Mouse (Mus musculus): Measurements from ENCODE around the gene Prkar1b. TPM values are rescaled to one million over a fixed set of nuclear protein-coding genes. Genes with fewer than 3 reads are reported as not detected.

Gene Prkar1b
- total and polyA plus RNA-seq, 2 experiments from 2014 or later: 397 to 415 TPM

- Histone ChIP-seq H3K4me3 (ENCODE audit: low read depth, low read length) (no peak overlapping the region), H3K27me3 (ENCODE audit: insufficient read depth, low read length) (no peaks in the 10 kb centered on the region), H3K4me1 (ENCODE audit: insufficient read depth, low read length) (no peaks in the 10 kb centered on the region), H3K9ac (replicated peaks; ENCODE audit: low read length, poor library complexity, severe bottlenecking) (no peak overlapping the region), H3K27ac (ENCODE audit: low read depth, low read length) (no peak overlapping the region), H3K9me3 (ENCODE audit: low read length) (no peaks in the 10 kb centered on the region), H3K4me2 (ENCODE audit: low read depth, low read length, poor library complexity, severe bottlenecking) (no peak overlapping the region), H3K36me3 (ENCODE audit: insufficient read depth, low read length) (no peaks in the 10 kb centered on the region)
- DNase-seq (ENCODE audit: low spot score) (peak; percentile 49), ATAC-seq (ENCODE audit: low FRiP score) (no peak)
- TF ChIP-seq CTCF (IDR thresholded peaks at IDR 0.05): no peak
- 83% methylated on average over 5 of the region's 5 CpGs for WGBS
These were observed 8.5 kb downstream of the Prkar1b start for GRCm38 (mm10) chr5:139141326-139141725.

DNA sequence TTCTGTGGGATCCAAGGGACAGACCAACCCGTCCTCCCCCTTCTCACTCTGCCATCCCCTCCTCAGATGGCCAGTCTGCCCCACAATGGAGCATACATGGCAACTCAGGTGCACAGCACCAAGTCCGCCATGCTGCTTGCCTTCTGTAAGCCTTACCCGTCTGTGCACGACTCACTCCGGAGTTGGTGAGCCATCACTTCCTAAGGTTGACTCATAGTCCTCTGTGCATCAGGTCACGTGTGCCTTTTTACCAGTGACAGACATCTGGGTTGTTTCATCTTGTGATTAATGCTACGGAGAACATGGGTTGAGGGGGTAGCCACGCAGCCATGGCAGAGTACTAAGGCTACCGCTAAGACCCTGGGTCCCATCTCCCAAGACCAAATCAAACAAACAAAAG lies 9.2 kb downstream of the Prkar1b start:
- no peaks in the 10 kb centered on the region for H3K36me3 ChIP-seq (ENCODE audit: insufficient read depth, low read length)
- no peaks in the 10 kb centered on the region for H3K9me3 ChIP-seq (ENCODE audit: low read length)
- no peak overlapping the region for H3K27ac ChIP-seq (ENCODE audit: low read depth, low read length)
- H3K27me3 ChIP-seq (ENCODE audit: insufficient read depth, low read length): no peaks in the 10 kb centered on the region
- H3K4me3 ChIP-seq (ENCODE audit: low read depth, low read length): no peak overlapping the region
- H3K9ac ChIP-seq (replicated peaks; ENCODE audit: low read length, poor library complexity, severe bottlenecking): no peak overlapping the region
- no peak overlapping the region for H3K4me2 ChIP-seq (ENCODE audit: low read depth, low read length, poor library complexity, severe bottlenecking)
- DNase-seq (ENCODE audit: low spot score): no peak
- WGBS: 87% methylated on average over 9 of the region's 9 CpGs
- ATAC-seq (ENCODE audit: low FRiP score): no peak
- no peaks in the 10 kb centered on the region for H3K4me1 ChIP-seq (ENCODE audit: insufficient read depth, low read length)
- TF ChIP-seq CTCF (IDR thresholded peaks at IDR 0.05): no peak

DNA sequence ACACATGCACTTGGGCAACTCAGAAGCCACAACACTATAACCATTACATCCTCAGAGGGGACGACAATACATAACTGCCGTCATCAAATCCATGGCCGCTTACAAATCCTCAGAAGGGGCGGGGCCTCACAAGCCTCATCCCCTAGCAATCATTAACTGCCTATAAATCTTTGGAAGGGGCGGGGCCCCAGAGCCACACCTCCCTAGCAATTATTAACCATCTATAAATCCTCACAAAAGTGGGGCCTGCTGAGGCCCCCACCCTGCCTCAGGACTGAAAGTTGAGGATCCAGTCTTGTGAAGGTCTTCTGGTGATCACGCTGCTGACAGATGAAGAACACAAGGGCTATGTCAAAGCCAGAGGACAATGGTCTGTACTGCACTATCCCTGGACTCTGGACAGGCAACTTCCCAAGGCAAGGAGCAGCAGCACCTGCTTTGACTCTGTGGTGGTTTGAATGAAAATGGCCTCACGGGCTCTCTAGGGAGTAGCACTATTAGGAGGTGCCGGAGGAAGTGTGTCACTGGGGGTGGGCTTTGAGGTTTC lies 10.8 kb downstream of the Prkar1b start:
- H3K36me3 ChIP-seq (ENCODE audit: insufficient read depth, low read length): no peaks in the 10 kb centered on the region
- ATAC-seq (ENCODE audit: low FRiP score) (no peak), DNase-seq (ENCODE audit: low spot score) (no peak)
- no peaks in the 10 kb centered on the region for H3K4me1 ChIP-seq (ENCODE audit: insufficient read depth, low read length)
- no peak overlapping the region for H3K4me2 ChIP-seq (ENCODE audit: low read depth, low read length, poor library complexity, severe bottlenecking)
- no peaks in the 10 kb centered on the region for H3K27me3 ChIP-seq (ENCODE audit: insufficient read depth, low read length)
- TF ChIP-seq CTCF (IDR thresholded peaks at IDR 0.05): no peak
- no peak overlapping the region for H3K9ac ChIP-seq (replicated peaks; ENCODE audit: low read length, poor library complexity, severe bottlenecking)
- WGBS: 86% methylated on average over 8 of the region's 8 CpGs
- H3K9me3 ChIP-seq (ENCODE audit: low read length): no peaks in the 10 kb centered on the region
- no peak overlapping the region for H3K27ac ChIP-seq (ENCODE audit: low read depth, low read length)
- H3K4me3 ChIP-seq (ENCODE audit: low read depth, low read length): no peak overlapping the region

DNA sequence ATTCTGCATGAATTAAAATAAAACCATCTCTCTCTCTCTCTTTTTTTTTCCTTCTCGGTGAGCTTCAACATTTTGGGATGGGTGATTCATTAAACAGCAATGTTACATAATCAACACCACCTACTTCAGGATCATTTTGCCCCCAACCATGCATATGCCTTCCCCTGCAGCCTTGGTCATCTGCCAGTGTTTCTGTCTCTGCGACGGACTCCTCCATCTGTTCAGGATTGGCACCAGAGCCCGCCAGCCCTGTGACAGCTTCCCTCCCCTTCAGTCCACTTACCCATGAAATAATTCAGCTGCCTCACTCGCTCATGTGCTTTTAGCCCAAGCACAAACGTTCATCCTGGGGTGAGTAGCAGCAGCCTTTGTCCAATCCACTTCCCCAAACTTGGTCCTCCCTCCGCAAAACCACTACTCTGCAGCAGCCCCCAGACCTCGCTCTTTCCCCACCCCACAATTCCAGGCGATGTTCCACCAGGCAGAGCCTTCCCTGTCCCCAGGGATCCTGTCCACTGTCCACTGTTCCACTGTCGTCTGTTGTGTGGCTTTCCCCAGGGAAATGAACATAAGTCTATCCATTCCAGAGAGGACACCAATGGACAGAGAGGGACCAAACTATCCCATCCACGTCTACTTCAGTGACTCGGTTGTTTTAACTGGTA lies 11.4 kb downstream of the Prkar1b start:
- H3K4me2 ChIP-seq (ENCODE audit: low read depth, low read length, poor library complexity, severe bottlenecking): no peak overlapping the region
- H3K36me3 ChIP-seq (ENCODE audit: insufficient read depth, low read length): no peaks in the 10 kb centered on the region
- no peak for TF ChIP-seq CTCF (IDR thresholded peaks at IDR 0.05)
- no peaks in the 10 kb centered on the region for H3K9me3 ChIP-seq (ENCODE audit: low read length)
- no peaks in the 10 kb centered on the region for H3K4me1 ChIP-seq (ENCODE audit: insufficient read depth, low read length)
- no peak overlapping the region for H3K4me3 ChIP-seq (ENCODE audit: low read depth, low read length)
- 62% methylated on average over 12 of the region's 12 CpGs for WGBS
- DNase-seq (ENCODE audit: low spot score) (peak; percentile 90), ATAC-seq (ENCODE audit: low FRiP score) (no peak)
- H3K9ac ChIP-seq (replicated peaks; ENCODE audit: low read length, poor library complexity, severe bottlenecking): no peak overlapping the region
- no peak overlapping the region for H3K27ac ChIP-seq (ENCODE audit: low read depth, low read length)
- H3K27me3 ChIP-seq (ENCODE audit: insufficient read depth, low read length): no peaks in the 10 kb centered on the region

- ATAC-seq (ENCODE audit: low FRiP score) (no peak), DNase-seq (ENCODE audit: low spot score) (no peak)
- Histone ChIP-seq H3K4me1 (ENCODE audit: insufficient read depth, low read length) (no peaks in the 10 kb centered on the region), H3K9ac (replicated peaks; ENCODE audit: low read length, poor library complexity, severe bottlenecking) (no peak overlapping the region), H3K27ac (ENCODE audit: low read depth, low read length) (no peak overlapping the region), H3K36me3 (ENCODE audit: insufficient read depth, low read length) (no peaks in the 10 kb centered on the region), H3K9me3 (ENCODE audit: low read length) (no peaks in the 10 kb centered on the region), H3K4me3 (ENCODE audit: low read depth, low read length) (no peak overlapping the region), H3K27me3 (ENCODE audit: insufficient read depth, low read length) (no peaks in the 10 kb centered on the region), H3K4me2 (ENCODE audit: low read depth, low read length, poor library complexity, severe bottlenecking) (no peak overlapping the region)
- no peak for TF ChIP-seq CTCF (IDR thresholded peaks at IDR 0.05)
- 94% methylated on average over 6 of the region's 6 CpGs for WGBS
These were observed 12.6 kb downstream of the Prkar1b start for GRCm38 (mm10) chr5:139137176-139137575.

GRCm38 (mm10) chr5:139136341-139136740 lies 13.5 kb downstream of the Prkar1b start:
- Histone ChIP-seq H3K4me2 (ENCODE audit: low read depth, low read length, poor library complexity, severe bottlenecking) (no peak overlapping the region), H3K27ac (ENCODE audit: low read depth, low read length) (no peak overlapping the region), H3K4me1 (ENCODE audit: insufficient read depth, low read length) (no peaks in the 10 kb centered on the region), H3K27me3 (ENCODE audit: insufficient read depth, low read length) (no peaks in the 10 kb centered on the region), H3K9me3 (ENCODE audit: low read length) (no peaks in the 10 kb centered on the region), H3K9ac (replicated peaks; ENCODE audit: low read length, poor library complexity, severe bottlenecking) (no peak overlapping the region), H3K36me3 (ENCODE audit: insufficient read depth, low read length) (no peaks in the 10 kb centered on the region), H3K4me3 (ENCODE audit: low read depth, low read length) (no peak overlapping the region)
- no peak for ATAC-seq (ENCODE audit: low FRiP score)
- WGBS: 60% methylated on average over 1 of the region's 1 CpGs
- DNase-seq (ENCODE audit: low spot score): no peak
- no peak for TF ChIP-seq CTCF (IDR thresholded peaks at IDR 0.05)

All from midbrain, postnatal 0 days (tissue).